Mouse (Mus musculus): ENCODE measurements around the gene Hbq1b.

DNA sequence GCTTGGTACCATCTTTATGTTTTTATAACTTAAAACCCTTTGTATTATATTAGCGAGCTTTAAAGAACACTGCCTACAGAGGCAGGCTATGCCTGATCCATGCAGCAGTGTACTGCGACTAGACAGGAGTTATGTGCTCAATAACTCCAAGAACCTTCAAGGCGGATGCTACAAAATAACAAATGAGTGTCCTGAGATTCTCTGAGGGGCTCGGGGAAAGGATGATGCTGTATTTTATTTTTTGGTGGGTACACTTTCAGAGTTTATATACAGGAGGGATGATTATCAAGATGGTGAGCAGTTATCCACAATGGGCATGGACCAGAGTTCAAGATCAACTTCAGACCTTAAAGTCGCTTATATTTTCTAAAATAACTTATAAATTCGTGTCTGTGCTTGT, 20.0 kb upstream of the Hbq1b start:
- TF ChIP-seq POLR2A (IDR thresholded peaks at IDR 0.05; ENCODE audit: extremely low read depth, insufficient read depth, low read length) = no peak
- no peak for TF ChIP-seq CTCF (IDR thresholded peaks at IDR 0.05; ENCODE audit: extremely low read depth, insufficient read depth, low read length)
